In the genomic region with DNA sequence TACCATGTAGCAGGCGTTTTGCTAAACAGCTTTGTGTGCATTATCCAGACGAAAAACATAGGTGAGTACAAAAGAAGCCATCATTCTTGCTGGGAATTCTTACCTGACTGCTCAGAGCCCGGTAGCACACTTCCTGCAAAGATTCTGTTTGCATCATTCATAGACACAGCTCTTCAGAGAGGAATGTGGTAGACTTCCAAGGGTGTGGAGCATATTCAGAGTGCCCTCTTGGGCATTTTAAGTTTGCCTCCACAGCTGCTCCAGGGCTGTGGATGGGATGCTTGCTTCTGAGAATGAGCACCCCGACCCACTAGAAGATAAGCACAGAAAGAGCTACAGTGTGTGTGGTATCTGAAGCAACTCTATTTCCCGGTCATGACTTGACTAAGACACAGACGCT, we compare ENCODE assay signal across 22 mouse cellular contexts. TPM values are rescaled to one million over a fixed set of nuclear protein-coding genes. Genes with fewer than 3 reads are reported as not detected.
"Had no signal": no experiment of that assay in that cellular context is flagged by ENCODE, and none has a peak within 500 bp of the region (broad histone marks: within the 10 kb centered on the region; RNA-seq: fewer than 3 reads in every experiment).

No protein-coding gene starts in this region.

- H3K36me3 ChIP-seq: neural tube, embryonic 15.5 days; stomach, embryonic 15.5 days had no signal

- H3K4me1 ChIP-seq: neural tube, embryonic 15.5 days; stomach, embryonic 15.5 days had no signal

- H3K9me3 ChIP-seq: neural tube, embryonic 15.5 days; stomach, embryonic 15.5 days had no signal

- H3K4me3 ChIP-seq: neural tube, embryonic 15.5 days; stomach, embryonic 15.5 days had no signal

- DNase-seq: right cerebral cortex, adult 18-20 months; right cerebral cortex, postnatal 14 days; right cerebral cortex, postnatal 25 days; right cerebral cortex, postnatal 4 days; spleen, adult 18-20 months; thymus, adult 18-20 months; thymus, adult 2 months; thymus, postnatal 14 days; thymus, postnatal 25 days; thymus, postnatal 36 days; thymus, postnatal 4 days had no signal

- H3K27ac ChIP-seq: neural tube, embryonic 15.5 days; stomach, embryonic 15.5 days; stomach, postnatal 0 days had no signal

- H3K9ac ChIP-seq: neural tube, embryonic 15.5 days; stomach, embryonic 15.5 days had no signal

- H3K4me2 ChIP-seq: neural tube, embryonic 15.5 days; stomach, embryonic 15.5 days had no signal

- H3K27me3 ChIP-seq: neural tube, embryonic 15.5 days; stomach, embryonic 15.5 days had no signal

RNA-seq across cellular contexts. Expression of a gene that starts 41.4 kb away (rescaled TPM):
- total RNA-seq: neutrophil, adult 5-6 weeks had no signal
- polyA plus RNA-seq: neural tube, embryonic 14.5 days; neural tube, embryonic 15.5 days; small intestine, adult 2 months; spleen, adult 2 months; stomach, embryonic 14.5 days; stomach, embryonic 15.5 days; stomach, embryonic 16.5 days; stomach, postnatal 0 days; thymus, postnatal 0 days; urinary bladder, adult 2 months had no signal
